Mouse (Mus musculus): ENCODE data around the gene Pik3ip1. TPM values are rescaled to one million over a fixed set of nuclear protein-coding genes. Genes with fewer than 3 reads are reported as not detected.

The Pik3ip1 gene
- polyA plus RNA-seq (2012; rRNA removed) (13.2 and 13.3 TPM in 2 replicates), polyA plus RNA-seq (2014; fragmentation: Nextera tagmentation; extraction: Ambion mirVana) (13.6 and 15.5 TPM in 2 replicates)

DNA sequence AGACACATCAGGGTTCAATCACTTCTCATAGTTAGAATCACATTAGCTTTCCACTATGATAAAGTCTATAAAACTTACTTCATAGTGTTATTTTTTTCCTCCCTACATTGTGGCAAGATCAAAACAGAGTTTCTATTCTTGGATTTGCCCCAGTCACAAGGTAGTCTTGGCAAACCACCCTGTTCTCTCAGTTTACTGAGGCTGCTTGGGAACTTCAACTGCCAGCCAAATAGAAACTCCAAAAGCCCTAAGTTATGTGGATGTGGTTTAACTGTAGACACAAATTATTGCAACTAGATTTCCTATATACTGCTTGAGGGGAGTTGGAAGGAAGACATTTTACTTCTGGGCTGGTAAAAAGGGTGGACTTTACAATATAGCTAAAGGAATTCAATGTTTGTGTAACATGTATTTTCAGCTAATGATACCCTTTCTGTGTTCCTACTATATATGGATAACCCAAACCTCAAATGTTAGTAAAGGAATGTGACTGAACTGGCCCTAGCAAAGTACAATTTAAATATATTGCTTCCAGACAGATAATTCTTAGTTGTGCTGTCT lies at the start of gene Pik3ip1:
TSS of gene Pik3ip1 (plus strand) at position 511 of the 561 bp plus-strand sequence.
- H3K4me1 ChIP-seq (ENCODE audit: control insufficient read depth, insufficient read depth, low read length), result peaks cover 17% of the 10 kb centered on the region
- DNase-seq (ENCODE audit: low spot score) (no peak), ATAC-seq (ENCODE audit: low FRiP score, low read depth) (no peak)
- H3K4me3 ChIP-seq (replicated peaks; ENCODE audit: low read length), result peak within 1 kb of the TSS; percentile 52
- TF ChIP-seq POLR2A (IDR thresholded peaks at IDR 0.05; ENCODE audit: borderline replicate concordance, extremely low read depth, insufficient read depth, insufficient read length), result no peak
- H3K27me3 ChIP-seq (ENCODE audit: control insufficient read depth, insufficient read depth, low read length), result no peaks in the 10 kb centered on the region
- peak within 1 kb of the TSS; percentile 100 for H3K4me2 ChIP-seq (replicated peaks; ENCODE audit: low read depth, low read length, severe bottlenecking)
- peak within 1 kb of the TSS; percentile 58 for H3K9ac ChIP-seq (ENCODE audit: low read depth, low read length, severe bottlenecking)
- H3K27ac ChIP-seq (replicated peaks; ENCODE audit: low read depth, low read length), result peak within 1 kb of the TSS; percentile 69
- H3K9me3 ChIP-seq (ENCODE audit: control insufficient read depth, low read length), result no peaks in the 10 kb centered on the region
- peaks cover 4% of the 10 kb centered on the region; the same call in 1 of the 2 replicates for H3K36me3 ChIP-seq (ENCODE audit: control insufficient read depth, insufficient read depth, low read length)

DNA sequence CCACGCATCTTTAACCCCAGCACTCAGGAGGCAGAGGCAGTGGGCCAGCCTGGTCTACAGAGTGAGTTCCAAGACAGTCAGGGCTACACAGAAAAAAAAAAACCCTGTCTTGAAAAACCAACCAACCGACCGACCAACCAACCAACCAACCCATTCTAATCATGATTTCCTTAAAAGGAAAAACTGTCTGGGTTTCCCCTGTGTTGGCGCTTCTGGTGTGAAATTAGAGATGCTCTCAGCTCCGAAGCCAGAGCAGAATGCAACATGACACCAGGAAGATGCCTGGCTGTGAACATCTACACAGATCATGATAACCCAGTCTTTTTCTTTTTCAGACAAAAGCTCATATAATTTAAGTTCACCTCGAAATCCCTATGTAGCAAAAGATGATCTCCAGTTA lies 47.3 kb upstream of the Pik3ip1 start:
- WGBS, result 80% methylated on average over 6 of the region's 6 CpGs
- no peak for DNase-seq (ENCODE audit: low spot score)

DNA sequence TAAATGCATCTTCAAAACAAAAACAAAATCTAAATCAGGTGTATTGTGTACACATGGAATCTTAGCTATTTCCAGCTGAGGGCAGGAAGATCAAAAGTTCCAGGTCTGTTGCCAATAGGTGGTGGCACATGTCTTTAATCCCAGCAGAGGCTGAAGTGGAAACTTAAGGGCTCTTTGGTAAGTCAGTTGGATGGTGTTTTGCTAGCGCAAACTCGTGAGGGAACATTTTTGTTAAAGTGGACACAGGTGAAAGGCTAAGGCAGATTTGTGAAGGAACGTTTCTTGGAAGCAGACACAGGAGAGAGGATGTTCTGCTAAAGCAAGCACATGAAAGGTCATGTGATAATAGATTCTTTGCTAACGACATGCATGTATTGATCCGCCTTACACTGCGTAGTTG lies 46.6 kb upstream of the Pik3ip1 start:
- 91% methylated on average over 6 of the region's 6 CpGs for WGBS
- ATAC-seq (ENCODE audit: low FRiP score, low read depth) (no peak), DNase-seq (ENCODE audit: low spot score) (no peak)
- no peak overlapping the region for H3K4me3 ChIP-seq (replicated peaks; ENCODE audit: low read length)
- H3K4me1 ChIP-seq (ENCODE audit: control insufficient read depth, insufficient read depth, low read length), result peaks cover 5% of the 10 kb centered on the region
- no peak overlapping the region for H3K4me2 ChIP-seq (replicated peaks; ENCODE audit: low read depth, low read length, severe bottlenecking)
- no peaks in the 10 kb centered on the region for H3K27me3 ChIP-seq (ENCODE audit: control insufficient read depth, insufficient read depth, low read length)
- TF ChIP-seq POLR2A (IDR thresholded peaks at IDR 0.05; ENCODE audit: borderline replicate concordance, extremely low read depth, insufficient read depth, insufficient read length), result no peak
- no peak overlapping the region for H3K27ac ChIP-seq (replicated peaks; ENCODE audit: low read depth, low read length)
- H3K9me3 ChIP-seq (ENCODE audit: control insufficient read depth, low read length), result 0 out of 2 replicates have a peak, but pooled peaks cover 6% of the 10 kb centered on the region
- no peak overlapping the region for H3K9ac ChIP-seq (ENCODE audit: low read depth, low read length, severe bottlenecking)
- H3K36me3 ChIP-seq (ENCODE audit: control insufficient read depth, insufficient read depth, low read length), result no peaks in the 10 kb centered on the region

More for the DNA sequence above, 47.3 kb upstream of the Pik3ip1 start:
- no peak for TF ChIP-seq POLR2A (IDR thresholded peaks at IDR 0.05; ENCODE audit: borderline replicate concordance, extremely low read depth, insufficient read depth, insufficient read length)
- Histone ChIP-seq H3K9me3 (ENCODE audit: control insufficient read depth, low read length) (0 out of 2 replicates have a peak, but pooled peaks cover 6% of the 10 kb centered on the region), H3K27me3 (ENCODE audit: control insufficient read depth, insufficient read depth, low read length) (no peaks in the 10 kb centered on the region), H3K4me3 (replicated peaks; ENCODE audit: low read length) (no peak overlapping the region), H3K36me3 (ENCODE audit: control insufficient read depth, insufficient read depth, low read length) (no peaks in the 10 kb centered on the region), H3K9ac (ENCODE audit: low read depth, low read length, severe bottlenecking) (no peak overlapping the region), H3K27ac (replicated peaks; ENCODE audit: low read depth, low read length) (no peak overlapping the region), H3K4me1 (ENCODE audit: control insufficient read depth, insufficient read depth, low read length) (no peaks in the 10 kb centered on the region), H3K4me2 (replicated peaks; ENCODE audit: low read depth, low read length, severe bottlenecking) (no peak overlapping the region)
- ATAC-seq (ENCODE audit: low FRiP score, low read depth), result no peak

DNA sequence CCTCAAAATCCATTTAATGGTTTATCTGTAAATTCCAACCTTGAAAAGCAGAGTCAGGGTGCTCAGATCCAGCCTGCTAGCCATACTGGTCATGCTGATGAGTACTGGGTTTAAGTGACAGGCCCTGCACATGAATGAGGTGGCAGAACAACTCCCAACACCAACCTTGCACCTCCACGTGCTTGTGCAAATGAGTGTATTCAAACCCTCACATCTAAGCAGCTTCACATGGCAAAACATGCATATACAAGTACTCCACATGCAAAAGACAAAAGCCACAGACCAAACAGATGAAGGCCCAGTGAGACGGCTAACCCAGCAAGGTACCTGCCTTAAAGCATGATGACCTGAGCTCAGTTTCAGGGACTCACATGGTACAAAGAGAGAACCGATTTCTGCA lies 44.3 kb upstream of the Pik3ip1 start:
- Histone ChIP-seq H3K27me3 (ENCODE audit: control insufficient read depth, insufficient read depth, low read length) (no peaks in the 10 kb centered on the region), H3K4me3 (replicated peaks; ENCODE audit: low read length) (no peak overlapping the region), H3K36me3 (ENCODE audit: control insufficient read depth, insufficient read depth, low read length) (no peaks in the 10 kb centered on the region), H3K9me3 (ENCODE audit: control insufficient read depth, low read length) (0 out of 2 replicates have a peak, but pooled peaks cover 6% of the 10 kb centered on the region), H3K27ac (replicated peaks; ENCODE audit: low read depth, low read length) (no peak overlapping the region), H3K4me1 (ENCODE audit: control insufficient read depth, insufficient read depth, low read length) (peaks cover 5% of the 10 kb centered on the region), H3K4me2 (replicated peaks; ENCODE audit: low read depth, low read length, severe bottlenecking) (no peak overlapping the region), H3K9ac (ENCODE audit: low read depth, low read length, severe bottlenecking) (no peak overlapping the region)
- ATAC-seq (ENCODE audit: low FRiP score, low read depth), result no peak
- WGBS, result 84% methylated on average over 3 of the region's 3 CpGs
- no peak for DNase-seq (ENCODE audit: low spot score)
- TF ChIP-seq POLR2A (IDR thresholded peaks at IDR 0.05; ENCODE audit: borderline replicate concordance, extremely low read depth, insufficient read depth, insufficient read length), result no peak

GRCm38 (mm10) chr11:3287131-3287530 lies 43.1 kb upstream of the Pik3ip1 start:
- no peak for TF ChIP-seq POLR2A (IDR thresholded peaks at IDR 0.05; ENCODE audit: borderline replicate concordance, extremely low read depth, insufficient read depth, insufficient read length)
- ATAC-seq (ENCODE audit: low FRiP score, low read depth) (no peak), DNase-seq (ENCODE audit: low spot score) (no peak)
- H3K4me3 ChIP-seq (replicated peaks; ENCODE audit: low read length), result no peak overlapping the region
- H3K27ac ChIP-seq (replicated peaks; ENCODE audit: low read depth, low read length), result no peak overlapping the region
- H3K9ac ChIP-seq (ENCODE audit: low read depth, low read length, severe bottlenecking), result no peak overlapping the region
- WGBS, result 47% methylated on average over 6 of the region's 6 CpGs
- no peaks in the 10 kb centered on the region for H3K9me3 ChIP-seq (ENCODE audit: control insufficient read depth, low read length)
- peaks cover 5% of the 10 kb centered on the region for H3K4me1 ChIP-seq (ENCODE audit: control insufficient read depth, insufficient read depth, low read length)
- no peak overlapping the region for H3K4me2 ChIP-seq (replicated peaks; ENCODE audit: low read depth, low read length, severe bottlenecking)
- 0 out of 2 replicates have a peak, but pooled peaks cover 6% of the 10 kb centered on the region for H3K36me3 ChIP-seq (ENCODE audit: control insufficient read depth, insufficient read depth, low read length)
- no peaks in the 10 kb centered on the region for H3K27me3 ChIP-seq (ENCODE audit: control insufficient read depth, insufficient read depth, low read length)

Measured in limb, embryonic 14.5 days (tissue).